Mouse (Mus musculus): ENCODE results near the gene Tssc4.
A peak's percentile ranks its signal among the peaks of the same experiment; 100 is the strongest.

- TF ChIP-seq CTCF (IDR thresholded peaks at IDR 0.05; ENCODE audit: low read depth, low read length) (peak; percentile 9), EP300 (IDR thresholded peaks at IDR 0.05; ENCODE audit: insufficient read depth, low read depth, low read length) (no peak), POLR2A (IDR thresholded peaks at IDR 0.05; ENCODE audit: insufficient read depth, low read length) (no peak)
Observed at GRCm38 (mm10) chr7:143106672-143107465, 37.8 kb downstream of the Tssc4 start.

Data from ES-Bruce4 (cell line).